Mouse (Mus musculus) CD4-positive, CD25-positive, alpha-beta regulatory T cell, adult 4 months (primary cell): ENCODE data around the gene Ripor2. TPM values are rescaled to one million over a fixed set of nuclear protein-coding genes. Genes with fewer than 3 reads are reported as not detected.
A peak's percentile ranks its signal among the peaks of the same experiment; 100 is the strongest.
"Not testable (repeated sequence)": the region's sequence is repeated elsewhere in the genome, so short reads cannot be mapped to it uniquely, and the experiment has no call there.

ENCODE experiments used
- ATAC-seq: one replicate; pipeline ENCODE4 v1.8.0; 2017
- polyA plus RNA-seq, 2 experiments: library from polyadenylated mRNA; unstranded; fragments of 100-300 nt; shearing (Covaris generic); gene quantifications; one replicate each; pipeline ENCODE4 v1.2.1; 2017

Ripor2 gene
- polyA plus RNA-seq, 2 experiments from 2014 or later, result 228 to 281 TPM

GRCm38 (mm10) chr13:24715601-24716000 lies 133.6 kb downstream of the Ripor2 start:
- no peak for ATAC-seq

- no peak for ATAC-seq
Measured at GRCm38 (mm10) chr13:24716441-24716840, 134.5 kb downstream of the Ripor2 start.

GRCm38 (mm10) chr13:24717677-24718076 lies 135.7 kb downstream of the Ripor2 start:
- ATAC-seq, result no peak

GRCm38 (mm10) chr13:24721502-24721901 lies 139.5 kb downstream of the Ripor2 start:
- ATAC-seq, result no peak

- ATAC-seq, result no peak
Measured at GRCm38 (mm10) chr13:24723699-24724394, 141.9 kb downstream of the Ripor2 start.

- no peak for ATAC-seq
Measured at GRCm38 (mm10) chr13:24724395-24724759, 142.4 kb downstream of the Ripor2 start.

GRCm38 (mm10) chr13:24729128-24729527 lies 147.1 kb downstream of the Ripor2 start:
- no peak for ATAC-seq

GRCm38 (mm10) chr13:24734502-24734901 lies 152.5 kb downstream of the Ripor2 start:
- no peak for ATAC-seq

- ATAC-seq, result no peak
Measured at GRCm38 (mm10) chr13:24735608-24736131, 153.7 kb downstream of the Ripor2 start.

GRCm38 (mm10) chr13:24741028-24741427 lies 159.0 kb downstream of the Ripor2 start, which contains the start of gene Armh2:
Gene Armh2 (plus strand): TSS chr13:24741232.
- no peak for ATAC-seq

GRCm38 (mm10) chr13:24747823-24748222 lies 165.8 kb downstream of the Ripor2 start:
- ATAC-seq, result no peak

- ATAC-seq, result no peak
Measured at GRCm38 (mm10) chr13:24750807-24751206, 168.8 kb downstream of the Ripor2 start.

GRCm38 (mm10) chr13:24751396-24751795 lies 169.4 kb downstream of the Ripor2 start:
- no peak for ATAC-seq

- ATAC-seq, result no peak
Measured at GRCm38 (mm10) chr13:24756756-24757155, 174.8 kb downstream of the Ripor2 start.

GRCm38 (mm10) chr13:24757820-24758564 lies 176.0 kb downstream of the Ripor2 start:
- ATAC-seq, result no peak

GRCm38 (mm10) chr13:24759451-24759850 lies 177.5 kb downstream of the Ripor2 start:
- ATAC-seq, result no peak

- ATAC-seq, result no peak
Measured at GRCm38 (mm10) chr13:24760351-24760870, 178.4 kb downstream of the Ripor2 start.

GRCm38 (mm10) chr13:24761083-24761402 lies 179.1 kb downstream of the Ripor2 start:
- no peak for ATAC-seq

GRCm38 (mm10) chr13:24761403-24762227 lies 179.6 kb downstream of the Ripor2 start, which contains the start of gene Gmnn:
Gene Gmnn (minus strand): TSS chr13:24761923.
- peak; percentile 91 for ATAC-seq

GRCm38 (mm10) chr13:24762254-24762653 lies 180.3 kb downstream of the Ripor2 start:
- ATAC-seq, result no peak

- not testable (repeated sequence) for ATAC-seq
Measured at GRCm38 (mm10) chr13:24767809-24768208, 185.8 kb downstream of the Ripor2 start.

- ATAC-seq, result not testable (repeated sequence)
Measured at GRCm38 (mm10) chr13:24771482-24771881, 189.5 kb downstream of the Ripor2 start.
